Mouse (Mus musculus) adrenal gland, postnatal 25 days (tissue): ENCODE results near the gene Necab2. TPM values are rescaled to one million over a fixed set of nuclear protein-coding genes. Genes with fewer than 3 reads are reported as not detected.

Experiments used
- DNase-seq: peaks from one replicate; pipeline ENCODE4 v3.0.0; 2021; ENCODE audit warnings: mixed read lengths
- long read RNA-seq: library from polyadenylated mRNA; stranded (forward); transcript quantifications from one replicate; pipeline ENCODE4 v2.0.0, GENCODE M21; 2021
- total RNA-seq: library from RNA; stranded (reverse); gene quantifications from 2 replicates; pipeline ENCODE4 v1.2.3, GENCODE M21; 2021

Gene Necab2
- total RNA-seq: 6.5 and 7.0 TPM in 2 replicates
- long read RNA-seq, transcript Necab2-201 (13 exons, 1,976 nt): major isoform, 10 of 16 reads
- long read RNA-seq, partial matches to known transcripts: 3 of 16 reads
- long read RNA-seq, other reads (novel, unspliced or antisense): 3 of 16 reads

DNA sequence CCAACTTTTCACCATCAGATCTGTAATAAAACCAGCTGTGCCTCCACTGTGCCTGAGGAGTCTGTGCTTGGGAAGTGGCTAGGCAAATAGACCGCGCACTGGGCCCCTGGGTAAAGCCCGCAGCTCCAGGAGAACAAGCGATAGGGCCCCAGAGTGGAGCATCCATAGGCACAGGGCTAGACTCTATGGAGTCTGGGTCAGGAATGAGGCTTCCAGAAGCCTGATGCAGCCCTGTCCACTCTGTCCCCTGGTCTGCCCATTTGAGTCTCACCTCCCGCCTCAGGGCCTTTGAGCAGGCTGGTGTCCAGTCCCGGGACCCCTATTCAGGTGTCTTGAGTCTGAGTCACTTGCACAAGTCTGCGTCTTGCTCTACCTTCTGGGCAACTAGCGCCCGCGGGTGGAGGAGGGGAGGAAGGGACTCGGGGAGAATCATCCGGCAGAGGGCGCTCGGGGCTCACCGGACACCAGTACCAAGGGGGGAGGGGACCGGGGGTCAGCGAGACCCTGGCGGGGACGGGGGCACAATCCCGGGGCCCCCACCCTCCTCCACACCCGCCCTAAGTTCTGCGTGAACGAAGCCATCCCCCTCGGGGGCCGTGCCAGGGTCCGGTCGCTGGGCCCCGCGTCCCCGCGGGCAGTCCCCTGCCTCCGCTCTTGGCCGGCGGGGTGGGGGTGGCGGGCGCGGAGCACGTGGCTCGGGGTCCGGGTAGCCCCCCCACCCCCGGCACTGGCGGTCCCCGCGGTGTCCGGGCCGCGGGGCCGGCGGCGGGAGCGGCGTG is at the start of gene Necab2:
TSS of gene Necab2 (plus strand) at position 509 of the 779 bp plus-strand sequence.
- peak; percentile 92 for DNase-seq

- no peak for DNase-seq
Measured at GRCm38 (mm10) chr8:119398558-119398957, 48.0 kb upstream of the Necab2 start.

- DNase-seq: no peak
Measured at GRCm38 (mm10) chr8:119399255-119399654, 47.3 kb upstream of the Necab2 start.

DNA sequence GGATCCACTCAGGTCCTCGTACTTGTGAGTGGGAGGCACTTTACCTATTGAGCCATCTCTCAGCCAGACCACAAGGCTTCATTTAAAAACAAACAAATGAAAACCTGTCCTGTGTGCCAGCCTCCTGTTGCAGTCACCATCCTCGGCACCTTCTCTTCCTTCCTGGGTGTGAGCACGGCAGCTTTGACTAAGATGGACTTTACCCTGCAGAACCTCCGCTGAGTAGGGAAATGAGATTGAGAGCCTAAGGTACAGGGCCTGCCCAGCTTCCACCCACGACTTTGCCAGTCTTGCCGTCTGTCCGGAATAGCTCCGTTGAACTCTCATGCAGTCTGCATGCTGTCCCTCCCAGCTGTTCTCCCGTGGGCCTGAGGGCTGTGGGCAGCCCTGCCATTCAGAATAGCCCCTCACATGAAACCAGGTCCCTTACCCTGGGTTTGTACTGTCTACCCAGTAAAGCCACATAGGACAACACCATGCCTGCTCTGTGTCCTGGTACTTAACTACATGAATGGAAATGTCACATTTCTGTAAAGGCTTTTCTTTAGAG is 46.3 kb upstream of the Necab2 start:
- DNase-seq: no peak

- DNase-seq: no peak
Measured at GRCm38 (mm10) chr8:119400904-119401303, 45.6 kb upstream of the Necab2 start.

GRCm38 (mm10) chr8:119403912-119404311 is 42.6 kb upstream of the Necab2 start:
- DNase-seq: no peak

DNA sequence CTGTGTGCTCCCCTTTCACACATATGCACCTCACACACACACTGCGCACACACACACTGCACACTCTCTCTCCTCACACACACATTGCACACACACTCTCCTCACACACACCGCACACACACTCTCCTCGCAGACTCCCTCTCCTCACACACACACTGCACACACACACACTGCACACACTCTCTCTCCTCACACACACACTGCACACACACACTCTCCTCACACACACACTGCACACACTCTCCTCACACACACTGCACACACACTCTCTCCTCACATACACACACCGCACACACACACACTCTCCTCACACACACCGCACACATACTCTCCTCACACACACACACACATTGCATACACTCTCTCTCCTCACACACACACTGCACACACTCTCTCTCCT is 41.9 kb upstream of the Necab2 start:
- no peak for DNase-seq

- DNase-seq: no peak
Measured at GRCm38 (mm10) chr8:119408311-119408710, 38.2 kb upstream of the Necab2 start.

DNA sequence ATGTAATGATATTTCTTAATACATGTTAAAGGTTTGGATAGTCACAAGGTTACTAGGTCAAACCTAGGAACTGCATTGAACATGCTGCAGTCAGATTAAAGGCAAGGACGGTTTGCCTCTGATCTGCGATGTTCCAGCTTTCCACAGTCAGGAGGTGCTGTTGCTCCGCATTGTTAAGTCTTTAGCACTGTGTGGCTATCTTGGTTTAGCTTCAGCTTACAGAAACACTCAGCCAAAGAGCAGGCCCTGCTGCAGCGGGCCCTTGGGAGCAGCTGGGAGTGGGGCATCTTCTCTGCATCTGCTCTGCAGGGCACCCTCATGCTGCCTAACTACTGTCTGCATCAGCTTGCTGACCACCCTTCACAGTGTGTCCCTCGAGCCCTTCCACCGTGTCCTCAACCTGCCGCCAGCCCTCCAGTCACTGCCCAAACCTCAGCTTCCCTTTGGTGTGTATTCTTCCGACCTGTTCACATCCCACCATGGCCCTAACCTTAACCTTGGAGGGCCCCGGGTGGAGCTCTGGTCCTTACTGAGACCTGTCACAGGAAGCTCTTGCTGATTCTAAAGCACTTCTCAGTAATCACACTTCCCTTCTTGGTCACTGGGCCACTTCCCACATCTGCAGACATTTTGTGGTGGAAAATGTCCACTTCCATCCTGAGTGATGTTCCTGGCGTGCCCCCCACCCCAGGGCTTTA is 34.3 kb upstream of the Necab2 start:
- no peak for DNase-seq

- DNase-seq: peak; percentile 84
Measured at GRCm38 (mm10) chr8:119412735-119413498, 33.6 kb upstream of the Necab2 start.

DNA sequence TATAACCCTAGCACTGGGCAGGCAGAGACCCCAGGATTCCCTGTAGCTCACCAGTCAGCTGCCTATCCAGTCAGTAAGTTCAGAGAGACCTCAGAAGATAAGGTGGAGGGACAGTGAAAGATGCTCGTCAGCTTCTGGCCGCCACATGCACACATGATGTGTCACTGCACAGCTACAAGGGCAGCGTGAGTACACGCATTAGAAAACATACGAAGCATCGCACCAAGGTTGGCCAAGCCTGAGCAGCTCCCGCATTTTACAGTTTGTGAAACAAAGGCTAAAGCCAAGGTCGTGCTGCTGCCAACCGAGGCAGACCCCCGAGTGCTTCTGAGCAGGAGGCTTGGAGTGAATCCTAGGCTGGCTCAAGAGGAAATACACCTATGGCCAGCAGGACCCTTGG is 32.9 kb upstream of the Necab2 start:
- no peak for DNase-seq

- DNase-seq: no peak
Measured at GRCm38 (mm10) chr8:119420318-119420717, 26.2 kb upstream of the Necab2 start.

GRCm38 (mm10) chr8:119421603-119422122 is 24.9 kb upstream of the Necab2 start:
- no peak for DNase-seq

DNA sequence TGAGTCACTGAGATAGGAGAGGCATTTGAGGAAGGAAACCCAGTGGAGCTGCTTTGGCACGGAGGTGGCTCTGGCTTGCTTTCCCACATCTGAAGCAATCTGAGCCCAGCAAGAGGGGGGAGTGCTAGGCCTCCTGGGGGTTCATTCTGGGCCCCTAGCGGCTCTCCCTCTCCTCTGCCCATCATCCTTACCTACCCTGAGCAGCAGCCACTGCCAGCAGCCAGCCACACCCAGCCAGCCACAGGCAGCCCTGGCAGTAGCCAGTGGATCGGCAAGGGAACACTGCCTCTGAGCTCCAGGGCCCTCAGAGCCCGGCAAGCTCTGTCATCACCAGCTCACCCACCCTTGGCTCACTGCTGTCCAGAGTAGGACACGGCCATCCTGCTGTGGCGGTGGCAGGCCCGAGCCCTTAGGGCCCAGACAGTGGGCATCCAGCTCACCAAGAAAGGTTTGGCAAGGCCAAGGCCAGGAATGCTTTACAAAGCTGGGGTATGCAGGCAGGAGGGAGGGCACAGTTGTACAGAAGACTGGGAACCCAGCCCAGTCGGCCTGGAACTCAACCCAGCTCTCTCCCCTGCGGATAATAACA is 24.3 kb upstream of the Necab2 start:
- peak; percentile 54 for DNase-seq

DNA sequence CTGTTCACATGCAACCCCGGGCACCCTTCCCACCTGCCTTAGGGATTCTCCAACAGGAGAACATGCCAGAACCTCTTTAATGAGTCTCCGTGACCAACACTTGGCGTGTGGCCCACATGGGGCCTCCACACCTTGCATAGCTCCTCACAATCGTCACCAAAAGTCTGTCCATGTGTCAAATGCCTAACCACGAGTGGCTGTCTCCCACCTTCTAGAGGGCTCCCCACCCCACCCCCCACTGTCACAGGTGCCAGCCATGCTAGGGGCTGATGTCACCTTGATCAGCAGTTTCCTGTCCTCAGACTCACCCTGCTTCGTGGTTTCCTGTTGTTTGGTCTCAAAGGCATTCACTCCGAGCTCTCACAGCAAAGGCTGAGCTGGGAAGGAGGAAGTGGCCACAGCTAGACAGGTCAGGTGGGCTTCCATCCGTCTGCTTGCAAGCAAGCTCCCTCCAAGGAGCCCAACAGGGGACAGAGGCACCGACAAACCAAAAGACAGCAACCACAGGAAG is 22.8 kb upstream of the Necab2 start:
- peak; percentile 54 for DNase-seq

DNA sequence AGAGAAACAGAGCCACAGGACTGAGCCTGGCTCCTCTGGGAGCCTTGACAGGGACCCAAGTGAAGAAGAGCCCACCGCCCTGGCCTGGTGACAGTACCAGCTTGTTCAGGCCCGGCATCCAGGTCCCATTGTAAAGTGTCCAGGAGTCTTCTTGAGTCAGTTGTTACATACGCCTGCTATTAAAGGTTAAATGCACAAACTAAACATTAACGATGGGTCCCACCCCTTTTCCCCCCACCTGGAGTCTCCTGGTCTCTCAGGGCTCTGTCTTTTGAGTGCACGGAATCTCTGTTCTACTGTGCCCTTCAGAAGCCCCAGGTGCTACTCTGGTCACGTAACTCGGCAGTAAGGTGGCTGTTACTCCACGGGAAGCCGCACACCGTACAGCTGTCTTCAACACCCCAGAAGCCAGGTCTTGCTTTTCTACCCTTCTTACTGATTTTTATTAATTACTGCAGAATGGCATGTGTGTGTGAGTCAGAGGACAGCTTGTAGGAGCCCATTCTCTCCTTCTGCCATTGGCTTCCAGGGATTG is 22.3 kb upstream of the Necab2 start:
- no peak for DNase-seq

DNA sequence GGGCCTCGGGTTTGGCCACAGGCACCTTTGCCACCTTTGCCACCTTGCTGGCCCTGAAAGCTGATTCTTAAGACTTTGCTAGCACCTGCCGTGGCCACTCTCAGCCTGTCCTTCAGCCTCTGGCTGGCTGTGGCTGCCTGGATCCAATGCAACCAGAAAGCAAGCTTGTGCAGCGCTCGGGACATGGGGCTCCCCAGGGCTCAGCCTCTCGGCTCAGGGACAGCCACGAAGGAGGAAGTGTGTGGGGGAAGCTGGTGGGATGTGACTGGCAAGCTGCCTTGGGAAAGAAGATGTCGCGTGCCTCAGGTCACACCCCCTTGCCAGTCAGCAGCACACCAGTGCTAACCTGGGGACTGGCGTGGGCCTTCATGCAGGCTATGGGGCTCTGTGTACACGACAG is 21.8 kb upstream of the Necab2 start:
- no peak for DNase-seq

DNA sequence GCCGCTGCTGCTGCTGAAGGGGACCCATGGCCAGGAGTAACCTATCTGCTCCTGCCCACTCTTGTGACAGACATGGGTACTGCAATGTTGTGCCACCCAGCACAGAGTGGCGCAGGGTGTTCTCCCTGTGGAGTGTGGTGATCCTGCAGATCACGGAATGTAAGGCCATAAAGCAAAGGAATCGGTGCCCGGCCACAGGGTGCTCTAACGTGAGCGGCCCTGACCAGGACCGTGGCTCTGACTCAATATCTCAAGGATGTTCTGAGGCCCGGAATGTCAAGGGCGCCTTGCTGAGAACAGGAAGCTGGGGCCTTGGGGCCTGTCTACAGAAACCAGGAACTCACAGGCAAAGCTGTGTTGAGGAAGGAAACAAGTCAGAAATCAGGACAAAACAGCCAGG is 21.0 kb upstream of the Necab2 start:
- DNase-seq: peak; percentile 76

DNA sequence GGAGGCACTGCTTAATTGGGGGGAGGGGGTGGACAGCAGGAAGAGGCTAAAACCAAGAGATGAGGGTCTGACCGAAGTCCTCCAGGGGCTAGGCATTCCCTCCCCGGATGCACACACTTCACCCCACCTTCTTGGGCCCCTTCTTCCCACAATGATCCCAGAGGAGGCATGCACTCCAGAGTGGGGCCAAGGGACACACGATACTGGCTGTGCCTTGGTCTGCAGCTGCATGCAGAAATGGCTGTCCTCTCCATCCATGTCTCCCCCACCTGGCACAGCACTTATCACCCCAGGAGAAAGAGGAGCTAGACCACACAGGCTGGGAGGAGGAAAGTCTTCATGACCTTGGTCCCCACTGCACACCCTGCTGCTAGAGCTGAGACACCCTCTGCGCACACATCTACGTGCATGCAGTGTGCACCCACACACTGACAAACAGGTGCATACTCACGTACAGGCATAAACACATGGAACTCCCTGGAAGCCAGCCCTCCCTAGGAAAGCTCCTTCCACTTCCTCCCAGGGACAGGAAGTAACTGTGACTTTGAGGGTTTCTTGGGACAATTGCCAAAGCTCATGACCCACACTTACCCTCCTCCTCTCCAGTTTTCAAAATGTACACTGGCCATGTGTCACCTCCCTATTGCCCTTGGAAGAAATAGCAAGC is 20.3 kb upstream of the Necab2 start:
- no peak for DNase-seq

DNA sequence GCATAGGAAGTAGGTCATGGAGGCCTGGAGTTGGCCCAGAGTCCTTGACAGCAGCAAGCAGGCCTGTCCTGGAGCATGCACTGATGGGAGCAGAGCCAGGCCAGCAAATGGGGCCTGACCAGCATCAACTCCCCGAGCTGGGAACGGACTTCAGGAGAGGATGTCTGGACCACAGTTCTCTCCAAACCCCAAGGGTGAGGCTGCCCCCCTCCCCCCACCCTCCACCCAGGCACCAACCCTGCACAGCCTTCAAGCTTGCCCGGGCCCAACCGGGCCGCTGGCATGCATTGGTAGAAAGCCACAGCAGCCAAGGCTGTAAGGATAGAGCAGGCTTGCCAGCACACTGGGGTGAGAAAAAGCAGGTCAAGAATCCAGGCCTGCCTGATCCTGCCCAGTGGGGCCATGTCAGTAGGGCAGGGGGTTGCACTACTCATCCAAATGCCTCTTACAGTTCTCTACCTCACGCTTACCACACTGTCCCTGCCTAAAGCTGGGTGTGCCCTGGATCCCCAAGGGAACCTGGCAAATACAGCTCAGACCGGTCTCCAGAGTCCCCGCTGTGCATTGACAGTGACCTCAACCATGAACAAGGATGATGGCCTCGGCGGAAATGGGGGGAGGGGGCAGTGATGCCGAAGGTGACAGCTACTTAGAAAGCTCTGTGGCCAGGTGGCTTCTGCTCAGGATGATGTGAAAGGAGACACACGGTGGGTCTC is 18.7 kb upstream of the Necab2 start:
- peak; percentile 61 for DNase-seq
